Mouse (Mus musculus) intestine, postnatal 0 days (tissue): ENCODE results near the gene Syt14. TPM values are rescaled to one million over a fixed set of nuclear protein-coding genes. Genes with fewer than 3 reads are reported as not detected.

Source experiments
- ATAC-seq: fragments of 200-750 bp; cut with Nextera tagmentation; 2 replicates; pipeline ENCODE4 v1.8.0; 2017; ENCODE audit warnings: mild to moderate bottlenecking, moderate TSS enrichment, moderate library complexity
- H3K27ac ChIP-seq: fragments of 300-500 bp; sonication (generic); 2 replicates; pipeline ENCODE4 v1.5.1; 2014; ENCODE audit warnings: mild to moderate bottlenecking, low read depth, low read length, moderate library complexity
- H3K27me3 ChIP-seq: fragments of 300-500 bp; sonication (generic); replicated peaks from 2 replicates; pipeline ENCODE4 v1.6.1; 2014; ENCODE audit warnings: low read length, mixed read lengths; ENCODE audit not compliant: control insufficient read depth, insufficient read depth
- H3K36me3 ChIP-seq: fragments of 300-500 bp; sonication (generic); 2 replicates; pipeline ENCODE4 v1.6.1; 2014; ENCODE audit warnings: mild to moderate bottlenecking, moderate library complexity; ENCODE audit not compliant: control insufficient read depth, insufficient read depth
- H3K4me1 ChIP-seq: fragments of 300-500 bp; sonication (generic); replicated peaks from 2 replicates; pipeline ENCODE4 v1.6.1; 2014; ENCODE audit warnings: antibody characterized with exemption, low read length, mixed read lengths; ENCODE audit not compliant: control insufficient read depth, insufficient read depth
- H3K4me2 ChIP-seq: fragments of 300-500 bp; sonication (generic); replicated peaks from 2 replicates; pipeline ENCODE4 v1.6.1; 2014; ENCODE audit warnings: low read depth, mild to moderate bottlenecking, moderate library complexity
- H3K4me3 ChIP-seq: fragments of 300-500 bp; sonication (generic); 2 replicates; pipeline ENCODE4 v1.5.1; 2014; ENCODE audit warnings: low read depth, low read length
- H3K9ac ChIP-seq: fragments of 300-500 bp; sonication (generic); 2 replicates; pipeline ENCODE4 v1.6.1; 2014; ENCODE audit warnings: mild to moderate bottlenecking, low read depth, low read length
- H3K9me3 ChIP-seq: fragments of 300-500 bp; sonication (generic); 2 replicates; pipeline ENCODE4 v1.6.1; 2016; ENCODE audit warnings: mixed run types; ENCODE audit not compliant: control insufficient read depth
- CTCF ChIP-seq: sonication (generic); IDR thresholded peaks from 2 replicates; pipeline ENCODE4 v1.5.1; 2016; ENCODE audit warnings: low read depth, mild to moderate bottlenecking, control low read depth, antibody characterized with exemption, moderate library complexity
- WGBS: fragments of 180-500 bp; shearing (Covaris S2); extraction: QIAGEN DNeasy Blood & Tissue Kit; methylation state at CpG from one replicate; pipeline ENCODE4 v1.1.7; 2014; 5-methylcytosine and 5-hydroxymethylcytosine counted together
- polyA plus RNA-seq: library from polyadenylated mRNA; unstranded; fragments of >200 nt; fragmentation: Nextera tagmentation; extraction: Ambion mirVana; gene quantifications from 2 replicates; pipeline ENCODE4 v1.2.1, GENCODE M21; 2015

Syt14 gene
- polyA plus RNA-seq, 1 experiment from 2014 or later: 0.73 TPM

DNA sequence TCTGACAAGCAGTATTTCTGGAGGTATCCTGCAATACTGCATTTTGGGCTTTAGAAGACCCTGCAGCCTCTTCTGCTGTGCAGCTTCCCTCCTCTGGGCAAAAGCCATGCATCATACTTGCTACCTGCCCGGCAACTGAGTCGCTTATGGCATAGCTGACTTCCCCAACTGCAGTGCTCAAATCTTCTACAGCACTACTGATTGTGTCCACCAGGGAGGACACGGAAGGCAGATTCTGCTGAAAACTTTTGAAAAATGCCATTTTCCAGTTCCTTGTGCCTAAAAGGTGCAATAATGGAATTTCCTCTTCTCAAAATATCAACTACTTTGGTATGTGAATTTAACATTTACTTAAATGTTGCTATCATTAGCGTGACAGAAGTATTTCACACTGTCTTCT is 51.2 kb downstream of the Syt14 start:
- Histone ChIP-seq H3K9ac (no peak overlapping the region), H3K27ac (no peak overlapping the region), H3K4me1 (no peaks in the 10 kb centered on the region), H3K36me3 (no peaks in the 10 kb centered on the region), H3K4me2 (no peak overlapping the region), H3K9me3 (no peaks in the 10 kb centered on the region), H3K4me3 (no peak overlapping the region), H3K27me3 (no peaks in the 10 kb centered on the region)
- WGBS: 86% methylated on average over 4 of the region's 4 CpGs
- no peak for ATAC-seq
- TF ChIP-seq CTCF: peak; percentile 15; the same call in 1 of the 2 replicates

DNA sequence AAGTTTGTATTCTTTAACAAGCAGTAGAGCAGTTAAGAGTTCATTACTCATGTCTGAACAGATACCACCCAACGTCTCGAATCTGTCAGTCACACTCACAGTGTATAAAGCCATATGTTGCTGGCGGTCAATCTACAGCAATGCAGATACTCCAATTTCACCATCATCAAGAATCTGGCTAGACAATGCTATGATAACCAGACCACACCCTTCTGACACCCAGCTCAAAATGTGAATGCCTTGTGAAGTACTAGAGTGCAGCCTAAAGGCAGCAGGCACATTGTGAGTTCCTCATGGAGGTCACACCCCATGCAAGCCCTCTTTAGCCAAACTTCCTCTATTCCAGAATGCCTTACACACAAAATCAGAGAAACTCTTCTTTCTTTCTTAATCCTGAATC is 53.9 kb downstream of the Syt14 start:
- Histone ChIP-seq H3K9me3 (no peaks in the 10 kb centered on the region), H3K36me3 (no peaks in the 10 kb centered on the region), H3K27me3 (no peaks in the 10 kb centered on the region), H3K4me2 (no peak overlapping the region), H3K9ac (no peak overlapping the region), H3K4me3 (no peak overlapping the region), H3K4me1 (no peaks in the 10 kb centered on the region), H3K27ac (no peak overlapping the region)
- TF ChIP-seq CTCF: no peak
- 94% methylated on average over 3 of the region's 3 CpGs for WGBS
- no peak for ATAC-seq

DNA sequence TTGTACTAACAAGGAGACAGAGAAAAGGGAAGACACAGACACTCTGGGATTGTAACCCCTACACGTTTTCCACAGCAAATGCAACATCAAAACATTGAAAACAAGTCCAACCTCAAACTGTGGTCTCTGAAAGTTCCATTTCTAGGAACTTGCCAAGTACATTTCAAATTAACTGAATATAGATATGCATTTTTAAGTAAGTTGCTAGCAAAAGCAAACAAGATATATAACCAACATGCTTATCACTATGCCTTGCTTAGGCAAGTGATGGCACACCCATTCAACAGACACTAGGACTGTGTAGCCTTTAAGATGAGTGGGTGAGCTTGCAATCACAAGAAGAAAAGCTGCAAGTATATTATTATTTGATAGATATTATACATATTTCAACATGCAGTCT is 54.5 kb downstream of the Syt14 start:
- Histone ChIP-seq H3K27me3 (no peaks in the 10 kb centered on the region), H3K36me3 (no peaks in the 10 kb centered on the region), H3K9me3 (no peaks in the 10 kb centered on the region), H3K27ac (no peak overlapping the region), H3K4me1 (no peaks in the 10 kb centered on the region), H3K4me2 (no peak overlapping the region), H3K9ac (no peak overlapping the region), H3K4me3 (no peak overlapping the region)
- 71% methylated on average over 1 of the region's 1 CpGs for WGBS
- no peak for TF ChIP-seq CTCF
- ATAC-seq: no peak

DNA sequence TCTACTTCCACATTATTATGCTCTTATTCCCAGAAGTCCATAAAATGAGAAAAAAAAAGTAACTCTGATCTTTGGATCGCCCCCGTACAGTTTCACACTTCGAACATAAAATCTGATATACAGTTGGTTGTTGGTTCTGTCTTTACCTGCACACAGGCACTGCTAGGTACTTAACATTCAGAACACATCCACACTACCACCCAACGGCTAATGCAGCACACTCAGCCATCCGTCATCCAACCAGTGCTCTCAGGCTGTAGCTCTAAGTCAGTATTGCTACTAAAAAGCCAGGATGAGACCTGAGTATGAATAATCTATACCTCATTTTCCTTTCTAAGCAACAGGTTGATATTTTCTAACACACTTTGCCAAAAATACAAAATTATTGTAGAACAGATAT is 73.3 kb downstream of the Syt14 start:
- no peak overlapping the region for H3K9ac ChIP-seq
- 74% methylated on average over 5 of the region's 5 CpGs for WGBS
- ATAC-seq: no peak
- no peak for TF ChIP-seq CTCF
- no peak overlapping the region for H3K4me2 ChIP-seq
- H3K36me3 ChIP-seq: no peaks in the 10 kb centered on the region
- no peaks in the 10 kb centered on the region for H3K27me3 ChIP-seq
- no peak overlapping the region for H3K27ac ChIP-seq
- no peaks in the 10 kb centered on the region for H3K4me1 ChIP-seq
- H3K9me3 ChIP-seq: no peaks in the 10 kb centered on the region
- no peak overlapping the region for H3K4me3 ChIP-seq

DNA sequence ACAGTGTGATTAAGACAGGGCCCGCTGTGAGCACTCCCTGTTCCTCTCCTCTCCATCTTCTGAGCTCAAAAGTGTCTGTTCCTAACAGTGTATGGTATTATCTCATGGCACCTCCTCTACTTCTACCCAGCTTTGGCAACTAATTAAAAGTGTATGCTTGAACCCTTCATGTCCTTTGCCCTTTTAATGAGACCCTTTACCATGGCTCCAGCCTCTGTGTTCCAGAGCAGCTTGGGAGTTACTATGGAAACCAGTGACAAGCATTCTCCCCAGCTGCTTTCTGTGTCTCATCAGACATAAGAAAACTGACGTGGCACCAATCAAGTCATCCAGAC is 87.8 kb downstream of the Syt14 start:
- no peaks in the 10 kb centered on the region for H3K36me3 ChIP-seq
- H3K4me2 ChIP-seq: no peak overlapping the region
- no peak overlapping the region for H3K9ac ChIP-seq
- no peak overlapping the region for H3K4me3 ChIP-seq
- H3K4me1 ChIP-seq: no peaks in the 10 kb centered on the region
- H3K27ac ChIP-seq: no peak overlapping the region
- no peak for TF ChIP-seq CTCF
- no peaks in the 10 kb centered on the region for H3K27me3 ChIP-seq
- no peaks in the 10 kb centered on the region for H3K9me3 ChIP-seq
- WGBS: 65% methylated on average over 2 of the region's 2 CpGs
- no peak for ATAC-seq

DNA sequence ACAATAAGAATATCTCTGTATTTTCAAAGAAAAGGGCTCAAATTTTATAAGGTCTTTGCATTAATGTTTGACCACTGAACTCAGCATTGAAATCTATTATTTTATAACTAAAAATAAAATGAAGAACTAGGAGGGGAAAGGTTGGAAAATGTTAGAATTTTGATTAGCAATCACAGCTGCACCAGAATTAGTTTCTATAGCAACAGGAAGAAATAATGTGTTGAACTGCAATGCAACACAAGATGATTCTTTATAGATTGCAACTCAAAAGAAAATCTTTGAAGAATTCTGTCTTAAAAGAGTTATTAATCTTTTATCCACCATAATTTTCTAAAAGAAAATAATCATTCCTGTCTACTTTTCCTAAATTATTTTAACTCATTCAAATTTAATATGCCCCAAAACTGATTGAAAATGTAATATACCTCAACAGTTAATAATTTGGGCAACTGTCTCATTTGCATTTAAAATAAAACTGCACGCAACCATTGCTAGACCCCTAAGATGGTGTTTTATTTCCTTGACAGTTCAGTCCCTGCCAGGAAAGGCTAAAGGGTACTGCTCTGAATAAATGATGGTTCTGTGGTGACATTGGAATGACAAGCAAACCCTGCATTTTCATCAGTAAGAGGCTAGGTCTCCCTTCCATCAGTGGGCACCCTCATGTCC is 88.3 kb downstream of the Syt14 start:
- ATAC-seq: no peak
- no peak overlapping the region for H3K4me3 ChIP-seq
- no peak for TF ChIP-seq CTCF
- 89% methylated on average over 1 of the region's 1 CpGs for WGBS
- H3K9me3 ChIP-seq: no peaks in the 10 kb centered on the region
- H3K27ac ChIP-seq: no peak overlapping the region
- H3K4me2 ChIP-seq: no peak overlapping the region
- no peaks in the 10 kb centered on the region for H3K27me3 ChIP-seq
- no peaks in the 10 kb centered on the region for H3K36me3 ChIP-seq
- no peaks in the 10 kb centered on the region for H3K4me1 ChIP-seq
- H3K9ac ChIP-seq: no peak overlapping the region

DNA sequence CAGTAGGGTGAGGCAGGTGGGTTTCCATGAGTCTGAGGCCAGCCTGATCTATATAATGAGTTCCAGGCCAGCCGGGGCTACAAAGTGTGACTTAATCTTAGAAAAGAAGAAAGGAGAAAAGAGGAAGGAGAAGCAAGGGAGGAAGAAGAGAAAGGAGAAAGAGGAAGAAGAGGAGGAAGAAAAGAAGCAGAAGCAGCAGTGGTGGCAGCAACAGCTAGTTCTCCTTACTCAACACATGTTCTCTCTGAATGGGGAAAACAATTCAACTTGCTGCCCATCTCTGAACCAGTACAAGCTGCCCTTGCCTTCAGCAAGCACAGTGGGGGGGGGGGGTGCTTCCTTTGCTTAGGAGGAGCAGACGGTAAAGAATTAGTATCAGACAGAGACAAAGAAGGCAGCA is 96.5 kb downstream of the Syt14 start:
- Histone ChIP-seq H3K27ac (no peak overlapping the region), H3K4me2 (no peak overlapping the region), H3K9ac (no peak overlapping the region), H3K36me3 (no peaks in the 10 kb centered on the region), H3K4me3 (no peak overlapping the region), H3K9me3 (no peaks in the 10 kb centered on the region), H3K27me3 (no peaks in the 10 kb centered on the region), H3K4me1 (no peaks in the 10 kb centered on the region)
- TF ChIP-seq CTCF: no peak
- 84% methylated on average over 2 of the region's 2 CpGs for WGBS
- no peak for ATAC-seq
